Mouse (Mus musculus): ENCODE results near the gene Pram1.

DNA sequence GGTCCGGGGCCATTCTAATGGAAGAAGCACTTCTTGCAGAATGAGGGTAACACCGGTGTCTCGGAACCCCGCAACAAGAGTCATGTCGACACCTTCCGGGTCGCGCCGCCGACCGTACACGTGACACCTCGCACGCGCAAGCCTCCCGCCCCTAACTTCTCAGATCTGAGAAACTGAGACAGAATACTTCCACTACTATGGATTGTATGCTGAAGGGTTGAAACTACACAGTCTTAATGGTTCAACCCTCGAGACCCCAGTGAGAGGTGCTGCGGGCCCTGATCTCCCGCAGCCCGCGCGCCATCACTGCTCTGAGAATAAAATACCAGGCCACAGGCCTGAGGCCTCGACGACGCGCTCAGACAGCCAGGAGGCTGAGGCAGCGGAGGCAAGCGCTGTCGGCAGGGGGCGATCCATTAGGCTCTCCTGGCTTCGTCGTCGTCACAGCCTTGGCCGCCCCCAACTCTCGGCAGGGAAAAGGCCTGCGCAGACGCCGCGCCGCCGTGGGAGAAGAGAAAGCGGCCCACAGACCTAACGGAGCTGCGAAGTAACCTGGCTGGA, 46.9 kb downstream of the Pram1 start:
- TF ChIP-seq CTCF (IDR thresholded peaks at IDR 0.05; ENCODE audit: low read depth) (peak; percentile 77), EP300 (IDR thresholded peaks at IDR 0.05; ENCODE audit: low read depth) (no peak)

Measured in liver, embryonic 14.5 days (tissue).